Mouse (Mus musculus) spleen, adult 2 months (tissue): ENCODE data around the gene Fanci. TPM values are rescaled to one million over a fixed set of nuclear protein-coding genes. Genes with fewer than 3 reads are reported as not detected.

Experiments used
- DNase-seq, 2 experiments: peaks; one replicate each; pipeline versions ENCODE4 v3.0.0 to v3.0.0-alpha.2; 2012 to 2021; ENCODE audit warnings: low spot score in 2 of 2, low read depth in 1 of 2
- H3K27ac ChIP-seq: fragments of 200-500 bp; 2 replicates; pipeline ENCODE4 v1.5.1; 2012; ENCODE audit warnings: low read length, inconsistent platforms; ENCODE audit not compliant: insufficient read depth
- H3K27me3 ChIP-seq: fragments of 200-500 bp; 2 replicates; pipeline ENCODE4 v1.6.1; 2012; ENCODE audit warnings: mild to moderate bottlenecking, moderate library complexity, low read length, inconsistent platforms; ENCODE audit not compliant: control insufficient read depth, insufficient read depth
- H3K36me3 ChIP-seq: fragments of 200-500 bp; 2 replicates; pipeline ENCODE4 v1.6.1; 2012; ENCODE audit warnings: mild to moderate bottlenecking, low read length, inconsistent platforms; ENCODE audit not compliant: control insufficient read depth, insufficient read depth
- H3K4me1 ChIP-seq: fragments of 200-500 bp; 2 replicates; pipeline ENCODE4 v1.6.1; 2011; ENCODE audit warnings: inconsistent platforms; ENCODE audit not compliant: control insufficient read depth, insufficient read depth, insufficient read length
- H3K4me3 ChIP-seq: fragments of 200-500 bp; 2 replicates; pipeline ENCODE4 v1.5.1; 2011; ENCODE audit warnings: mild to moderate bottlenecking, inconsistent platforms; ENCODE audit not compliant: insufficient read depth, insufficient read length; ENCODE audit errors: extremely low read depth
- CTCF ChIP-seq: fragments of 200-500 bp; IDR thresholded peaks from 2 replicates; pipeline ENCODE4 v1.5.1; 2011; ENCODE audit warnings: mild to moderate bottlenecking, inconsistent platforms; ENCODE audit not compliant: insufficient read depth, insufficient read length, insufficient replicate concordance; ENCODE audit errors: extremely low read depth
- POLR2A ChIP-seq: fragments of 200-500 bp; IDR thresholded peaks from 2 replicates; pipeline ENCODE4 v1.6.1; 2011; ENCODE audit warnings: low read depth, low read length, inconsistent platforms
- WGBS: fragments of 180-500 bp; shearing (Covaris S2); methylation state at CpG from one replicate; pipeline ENCODE4 v1.1.7; 2018; 5-methylcytosine and 5-hydroxymethylcytosine counted together
- polyA plus RNA-seq: library from polyadenylated mRNA; depleted of rRNA; stranded (reverse); fragments of >200 nt; gene quantifications from 2 replicates; pipeline ENCODE4 v1.2.3, GENCODE M21; 2012

Fanci gene
- polyA plus RNA-seq, 1 experiment: 0.99 TPM

DNA sequence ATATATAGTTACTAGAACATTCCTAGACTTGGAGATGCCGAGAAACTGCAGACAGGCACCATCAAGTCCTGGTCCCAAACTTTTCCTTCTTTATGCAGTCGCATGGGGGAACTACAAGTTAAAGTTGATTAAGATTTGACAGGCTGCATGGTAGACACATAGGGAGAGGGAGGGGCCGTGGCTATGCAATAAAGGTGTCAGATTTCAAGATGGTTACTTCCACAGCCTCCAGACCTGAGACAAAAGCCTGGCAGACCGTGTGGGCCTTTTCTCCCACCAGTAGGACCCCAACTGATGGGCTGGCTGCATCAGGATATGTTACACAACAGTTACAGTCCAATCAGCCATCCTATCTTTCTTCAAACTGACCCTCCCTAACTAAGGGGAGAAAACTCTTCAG, 22.3 kb upstream of the Fanci start:
- H3K27me3 ChIP-seq: no peaks in the 10 kb centered on the region
- no peaks in the 10 kb centered on the region for H3K4me1 ChIP-seq
- TF ChIP-seq CTCF (no peak), POLR2A (no peak)
- DNase-seq: no peak
- 63% methylated on average over 4 of the region's 4 CpGs for WGBS
- H3K27ac ChIP-seq: no peak overlapping the region
- no peaks in the 10 kb centered on the region for H3K36me3 ChIP-seq
- H3K4me3 ChIP-seq: no peak overlapping the region

DNA sequence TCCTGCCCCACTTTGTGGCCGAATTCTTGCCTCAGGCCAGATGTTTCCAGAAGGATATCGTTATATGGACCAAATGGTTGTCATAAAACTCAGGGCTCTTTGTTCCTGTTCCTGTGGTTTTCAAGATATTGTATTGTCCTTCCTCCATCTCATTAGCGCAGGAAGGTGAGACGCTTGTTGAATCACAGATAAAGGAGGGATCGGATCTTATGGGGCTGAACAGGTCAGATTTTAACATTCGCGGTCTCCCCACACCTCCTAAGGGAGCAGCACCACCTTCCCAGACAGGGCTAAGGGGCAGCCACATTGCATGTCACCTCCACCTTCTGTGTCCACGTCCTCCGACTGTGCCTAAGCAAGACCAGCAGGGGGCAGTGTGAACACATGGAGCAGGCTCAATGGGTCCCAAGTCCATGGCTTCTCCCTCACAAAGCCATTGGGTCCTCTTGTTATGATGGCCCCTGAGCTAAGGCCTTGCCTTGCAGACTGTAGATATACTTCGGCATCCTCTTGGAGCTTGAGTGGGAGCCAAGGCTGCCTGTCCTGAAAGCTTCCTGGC, 20.3 kb upstream of the Fanci start:
- peak in 1 of 2 experiments; percentile 73 for DNase-seq
- no peaks in the 10 kb centered on the region for H3K27me3 ChIP-seq
- 9% methylated on average over 10 of the region's 10 CpGs for WGBS
- TF ChIP-seq POLR2A (no peak), CTCF (peak; percentile 87; the same call in 1 of the 2 replicates)
- H3K4me3 ChIP-seq: no peak overlapping the region
- H3K4me1 ChIP-seq: no peaks in the 10 kb centered on the region
- no peak overlapping the region for H3K27ac ChIP-seq
- H3K36me3 ChIP-seq: no peaks in the 10 kb centered on the region

DNA sequence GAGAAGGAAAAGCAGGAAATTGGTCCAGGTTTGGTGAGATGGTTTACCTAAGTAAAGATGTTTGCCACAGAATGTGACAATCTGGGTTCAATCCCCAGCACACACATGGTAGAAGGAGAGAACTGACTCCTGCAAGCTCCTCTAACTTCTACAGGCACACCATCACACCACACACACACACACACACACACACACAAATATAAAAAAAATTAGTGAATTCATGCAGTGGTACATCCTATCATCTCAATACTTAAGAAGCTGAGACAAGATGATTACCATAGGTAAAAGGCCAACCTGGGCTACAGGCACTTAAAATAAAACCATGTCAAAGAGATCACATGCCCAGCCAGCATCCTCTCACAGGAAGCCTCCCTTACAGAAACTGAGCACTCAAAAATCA, 17.7 kb upstream of the Fanci start:
- Histone ChIP-seq H3K27me3 (no peaks in the 10 kb centered on the region), H3K4me3 (no peak overlapping the region), H3K4me1 (no peaks in the 10 kb centered on the region), H3K27ac (no peak overlapping the region), H3K36me3 (no peaks in the 10 kb centered on the region)
- no peak for TF ChIP-seq POLR2A
- no peak for TF ChIP-seq CTCF
- no peak for DNase-seq

DNA sequence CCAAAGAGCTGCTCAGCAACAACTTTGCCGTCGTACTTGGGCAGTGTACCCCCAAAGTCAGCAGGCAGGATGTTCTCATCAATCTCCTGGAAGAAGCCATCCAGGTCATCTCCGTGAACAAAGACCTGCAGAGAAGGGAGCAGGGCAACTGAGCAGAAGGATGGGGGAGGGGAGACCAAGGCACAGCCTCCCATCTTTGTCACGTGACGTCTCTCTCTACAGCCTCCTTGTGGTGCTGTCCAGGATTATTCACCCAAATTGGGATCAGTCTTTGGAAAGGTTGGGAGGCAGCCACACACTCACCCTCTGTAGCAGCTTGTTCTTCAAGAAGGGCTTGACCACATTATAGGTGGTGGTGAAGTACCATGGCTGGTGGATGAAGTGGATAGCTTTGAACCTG, 16.1 kb upstream of the Fanci start:
- H3K4me1 ChIP-seq: no peaks in the 10 kb centered on the region
- 91% methylated on average over 5 of the region's 5 CpGs for WGBS

DNA sequence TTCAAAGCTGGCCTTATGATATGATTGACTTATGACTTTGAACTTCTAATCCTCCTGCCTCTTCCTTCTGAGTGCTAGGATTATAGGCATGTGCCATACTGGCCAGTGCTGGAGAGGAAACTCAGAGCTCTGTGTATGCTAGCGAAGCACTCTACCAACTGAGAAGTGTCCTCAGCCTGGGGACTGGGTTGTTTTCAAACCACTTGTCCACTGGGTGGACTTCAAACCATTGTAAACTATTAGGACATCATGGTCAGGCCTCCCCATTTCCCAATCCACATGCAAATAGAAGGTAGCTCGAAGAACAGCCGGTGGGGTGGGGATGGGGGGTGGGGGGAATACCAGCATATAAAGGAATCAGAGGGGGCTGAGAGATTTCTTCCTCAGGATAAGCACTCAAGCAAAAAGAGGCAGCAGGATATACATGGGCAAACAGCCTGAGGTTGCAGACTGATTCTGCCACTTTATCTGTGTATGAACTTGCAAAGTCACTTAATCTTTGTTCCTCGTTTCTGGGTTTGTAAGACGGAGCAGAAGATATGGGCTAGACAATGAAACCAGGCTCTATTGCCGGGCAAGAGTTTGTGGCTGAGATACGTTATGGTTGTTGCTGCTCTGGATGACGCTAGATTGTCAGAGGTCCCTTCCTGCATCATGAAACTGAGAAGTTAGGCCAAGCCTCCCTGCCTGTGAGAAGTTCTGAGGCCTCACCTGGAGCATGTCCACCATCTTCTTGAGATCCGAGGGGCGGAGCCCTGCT, 15.0 kb upstream of the Fanci start:
- H3K4me1 ChIP-seq: no peaks in the 10 kb centered on the region
- H3K36me3 ChIP-seq: no peaks in the 10 kb centered on the region
- H3K27ac ChIP-seq: no peak overlapping the region
- DNase-seq: no peak
- no peak overlapping the region for H3K4me3 ChIP-seq
- TF ChIP-seq CTCF: no peak
- no peak for TF ChIP-seq POLR2A
- no peaks in the 10 kb centered on the region for H3K27me3 ChIP-seq
- WGBS: 64% methylated on average over 10 of the region's 10 CpGs

More for the DNA sequence above, 16.1 kb upstream of the Fanci start:
- no peaks in the 10 kb centered on the region for H3K36me3 ChIP-seq
- no peak for TF ChIP-seq CTCF
- no peaks in the 10 kb centered on the region for H3K27me3 ChIP-seq
- no peak overlapping the region for H3K27ac ChIP-seq
- DNase-seq: no peak
- H3K4me3 ChIP-seq: no peak overlapping the region

DNA sequence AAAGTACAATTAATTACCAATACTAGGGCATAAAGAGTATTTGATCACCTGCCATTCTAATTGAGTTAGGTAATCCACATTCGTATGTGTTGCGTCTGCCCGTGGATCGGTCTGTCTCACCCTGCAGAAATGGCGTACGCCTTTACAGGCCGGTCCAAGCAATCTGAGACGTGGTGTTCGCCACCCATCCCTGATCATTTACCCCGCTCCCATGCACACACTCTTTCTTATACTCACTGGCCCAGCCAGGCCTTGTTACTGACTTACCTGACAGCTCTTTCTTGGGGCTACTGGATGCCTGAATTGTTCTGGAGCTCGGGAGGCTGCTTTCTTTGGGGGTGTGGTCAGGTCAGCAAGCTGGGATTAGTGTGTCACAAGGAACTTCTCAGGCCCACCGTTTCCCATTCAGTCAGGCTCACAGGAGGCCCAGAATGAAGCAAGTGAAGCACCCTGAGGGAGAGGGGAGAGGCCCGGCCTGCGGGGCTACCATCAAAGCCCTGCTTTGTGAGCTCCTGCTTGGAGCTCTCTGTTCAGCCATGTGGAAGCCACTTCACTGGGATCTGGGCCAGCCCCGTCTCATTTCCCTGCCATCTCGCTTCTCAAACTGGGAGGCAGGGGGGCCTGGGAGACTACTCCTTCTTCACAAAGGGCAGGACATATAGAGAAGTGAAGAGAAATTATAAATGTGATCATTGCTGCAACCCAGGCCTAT, 5.2 kb upstream of the Fanci start, which contains the start of gene Rlbp1:
Rlbp1 (minus strand) TSS at position 627 of the 712 bp plus-strand sequence.
- Histone ChIP-seq H3K4me3 (no peak within 1 kb of the TSS), H3K27me3 (no peaks in the 10 kb centered on the region), H3K27ac (no peak within 1 kb of the TSS), H3K36me3 (no peaks in the 10 kb centered on the region), H3K4me1 (no peaks in the 10 kb centered on the region)
- no peak for TF ChIP-seq POLR2A
- no peak for TF ChIP-seq CTCF
- DNase-seq: no peak
- 88% methylated on average over 16 of the region's 16 CpGs for WGBS

DNA sequence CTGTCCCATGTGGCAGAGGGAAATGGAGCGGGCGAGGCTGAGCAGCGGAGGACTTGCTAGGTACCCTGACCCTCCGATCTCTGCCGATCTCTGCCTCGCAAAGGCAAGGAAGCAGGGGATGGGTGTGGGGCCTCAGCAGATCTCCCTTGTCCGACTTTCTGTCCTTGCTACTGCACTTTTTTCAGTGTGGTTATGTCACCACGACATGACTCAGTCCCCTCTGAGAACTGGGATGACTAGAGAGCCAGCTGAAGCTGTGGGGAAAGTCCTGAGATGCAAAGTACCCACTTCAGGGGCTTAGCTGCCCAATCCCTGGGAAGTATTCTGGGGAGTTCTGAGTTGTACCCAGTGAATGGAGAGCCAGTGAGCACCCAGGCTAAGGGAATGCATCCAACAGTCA, 4.6 kb upstream of the Fanci start:
- WGBS: 80% methylated on average over 8 of the region's 8 CpGs
- Histone ChIP-seq H3K4me3 (no peak overlapping the region), H3K27ac (no peak overlapping the region), H3K27me3 (no peaks in the 10 kb centered on the region), H3K4me1 (no peaks in the 10 kb centered on the region), H3K36me3 (no peaks in the 10 kb centered on the region)
- no peak for TF ChIP-seq POLR2A
- TF ChIP-seq CTCF: no peak
- no peak for DNase-seq
